Mouse (Mus musculus) yolk sac, embryonic 10.5 days (tissue): ENCODE measurements around the gene Erf.

Experiments
- DNase-seq: peaks from one replicate; pipeline ENCODE4 v3.0.0-alpha.2; 2017; ENCODE audit warnings: low spot score

Erf gene

GRCm38 (mm10) chr7:25238829-25239623 is 11.5 kb downstream of the Erf start:
- peak; percentile 88 for DNase-seq

DNA sequence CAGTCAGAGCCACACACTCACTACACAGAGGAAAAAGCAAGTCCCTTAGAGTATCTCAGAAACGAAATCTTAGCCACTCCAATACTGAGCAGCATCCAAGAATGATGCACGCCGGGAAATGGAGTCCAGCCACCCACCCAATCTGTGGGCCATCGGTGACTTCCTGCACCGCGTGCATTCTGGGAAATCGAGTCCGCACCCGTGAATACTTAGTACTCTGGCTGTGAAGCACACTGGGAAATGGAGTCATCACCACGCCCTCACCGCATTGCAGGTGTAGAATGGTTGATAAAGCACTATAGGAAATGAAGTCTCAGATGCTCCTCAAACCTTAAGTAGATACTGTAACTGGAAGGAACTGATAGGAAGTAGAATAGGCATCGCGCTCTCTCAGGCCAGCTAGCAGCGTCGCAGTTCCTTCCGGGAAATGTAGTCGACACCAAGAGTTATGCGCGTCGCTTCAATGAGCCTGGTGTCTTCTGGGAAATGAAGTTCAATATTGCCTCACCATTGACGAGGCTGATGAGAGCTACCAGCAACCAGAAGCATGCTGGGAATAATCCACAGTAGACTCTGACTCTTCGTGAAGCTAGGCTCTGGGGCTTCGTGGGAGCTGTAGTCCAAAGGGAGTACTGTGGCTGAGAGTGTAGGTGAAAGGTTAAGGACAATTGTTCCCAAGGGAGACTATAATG is 12.4 kb downstream of the Erf start:
- DNase-seq = peak; percentile 98

DNA sequence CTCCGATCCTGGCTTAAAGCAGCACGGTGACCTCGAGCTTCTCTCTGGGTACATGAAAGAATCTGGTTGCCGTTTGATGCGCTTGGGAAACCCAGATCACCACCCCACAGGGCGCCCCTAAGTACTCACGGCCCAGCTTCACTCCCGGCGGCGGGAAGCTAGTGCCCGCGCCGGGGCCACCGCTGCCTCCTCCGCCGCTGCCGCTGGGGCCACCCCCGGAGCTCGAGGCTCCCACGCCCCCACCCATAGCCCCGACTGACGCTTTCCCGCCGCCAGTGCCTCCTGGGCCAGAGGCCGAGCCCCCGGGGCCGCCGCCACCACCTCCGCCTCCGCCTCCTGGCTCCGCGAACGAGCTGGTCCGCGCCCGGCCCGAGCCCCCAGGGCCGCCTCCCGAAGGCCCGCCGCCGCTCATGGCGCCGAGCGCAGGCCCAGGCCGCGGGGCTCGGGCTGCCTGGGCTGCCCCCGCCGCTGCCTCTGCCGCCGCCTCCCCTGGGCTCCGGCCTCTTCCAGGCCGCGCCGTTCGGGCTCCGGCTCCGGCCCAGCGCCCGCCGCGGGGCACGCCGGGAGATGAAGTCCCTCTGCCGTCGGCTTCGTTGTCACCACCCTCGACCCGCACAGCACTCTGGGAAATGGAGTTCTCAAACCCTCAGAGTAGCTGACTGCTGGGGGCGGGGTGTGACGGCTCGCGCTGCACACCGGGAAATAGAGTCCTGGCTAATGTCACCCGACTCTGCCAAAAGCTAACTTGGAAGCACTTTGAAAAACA is 13.1 kb downstream of the Erf start, which contains the start of gene Gsk3a:
Gene Gsk3a, minus strand, starts transcription at position 603 of the 766 bp plus-strand sequence.
- peak; percentile 98 for DNase-seq

- no peak for DNase-seq
Observed at GRCm38 (mm10) chr7:25235526-25235925, 15.0 kb downstream of the Erf start.

DNA sequence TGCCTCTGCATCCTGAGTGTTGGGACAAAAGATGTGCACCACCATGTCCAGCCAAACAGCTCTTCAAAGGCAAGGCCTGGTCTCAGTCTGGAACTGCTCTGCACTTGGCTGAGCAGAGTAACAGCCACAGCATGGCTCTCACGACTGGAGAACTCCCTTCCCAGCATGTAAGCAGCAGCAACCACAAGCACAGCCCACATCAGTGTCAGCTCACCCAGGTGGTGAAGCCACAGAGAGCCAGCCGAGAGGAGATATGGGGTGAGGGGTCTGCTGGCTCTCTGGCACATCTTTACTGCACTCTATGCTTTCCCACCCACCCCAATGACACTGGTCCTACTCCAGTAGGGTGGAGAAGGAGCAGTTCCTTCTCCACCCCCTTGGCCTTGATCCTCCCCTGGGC is 17.5 kb downstream of the Erf start:
- DNase-seq = no peak

- DNase-seq = no peak
Observed at GRCm38 (mm10) chr7:25232101-25232648, 18.4 kb downstream of the Erf start.

DNA sequence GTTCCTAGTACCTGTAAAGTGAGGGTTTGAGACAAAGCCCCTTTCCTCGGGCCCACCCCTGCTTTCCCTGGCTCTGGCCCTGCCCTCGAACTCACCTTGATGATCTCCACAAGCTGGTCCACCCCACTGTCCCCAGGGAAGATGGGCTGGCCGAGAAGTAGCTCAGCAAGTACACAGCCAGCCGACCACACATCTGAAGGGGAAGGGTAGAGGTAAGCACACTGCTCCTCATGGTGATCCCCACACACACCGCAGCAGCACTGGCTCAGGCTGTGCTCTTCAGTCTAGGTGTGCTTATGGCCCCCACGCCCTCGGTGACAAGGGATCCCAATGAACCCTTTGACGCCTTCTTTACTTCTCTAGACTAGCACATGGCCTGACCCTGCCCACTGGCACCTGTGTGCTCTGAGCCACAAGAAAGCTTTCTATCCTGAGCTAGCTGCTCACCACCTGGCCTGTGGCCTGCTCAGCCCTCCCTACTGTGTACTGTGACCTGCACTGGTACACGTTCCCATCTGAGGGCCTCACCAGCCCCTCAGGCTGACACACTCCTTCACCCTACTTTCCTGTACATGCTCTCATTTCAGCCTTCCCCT is 19.8 kb downstream of the Erf start:
- no peak for DNase-seq

DNA sequence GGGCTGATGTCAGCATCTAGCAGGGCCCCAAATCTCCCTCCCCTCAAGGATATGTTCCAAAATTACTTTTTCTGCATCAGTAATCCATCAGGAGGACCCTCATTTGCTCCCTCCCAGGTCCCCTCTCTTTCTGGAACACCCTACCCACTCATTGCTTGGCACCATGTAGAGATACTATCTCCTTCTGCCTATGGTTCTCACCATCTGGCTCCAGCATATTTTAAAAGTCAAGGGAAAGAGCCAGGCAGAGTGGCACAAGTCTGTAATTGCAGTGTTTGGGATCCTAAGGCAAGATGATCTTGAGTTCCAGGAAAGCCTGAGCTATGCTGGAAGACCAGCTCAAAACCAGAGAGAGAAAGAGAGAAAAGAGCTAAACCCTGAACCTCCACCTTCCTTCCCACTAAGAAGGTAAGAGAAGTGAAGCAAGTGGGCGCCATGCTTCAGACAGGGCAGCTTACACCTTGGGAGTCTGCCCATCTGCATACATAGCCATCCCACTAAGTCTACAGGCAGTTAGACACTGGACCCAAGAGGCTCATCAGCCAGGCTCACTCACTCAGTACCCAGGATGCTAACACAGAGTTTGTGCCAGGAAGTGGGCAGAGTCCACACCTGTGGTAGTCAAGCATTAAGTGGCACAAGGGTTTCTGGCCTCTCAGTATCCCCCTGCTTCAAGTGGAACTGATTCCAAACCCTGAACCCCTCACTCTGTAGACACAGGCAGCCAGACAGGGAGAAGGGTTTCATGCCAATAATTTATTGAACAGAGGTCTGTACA is 22.8 kb downstream of the Erf start:
- no peak for DNase-seq

- no peak for DNase-seq
Observed at GRCm38 (mm10) chr7:25222275-25222967, 28.1 kb downstream of the Erf start.

DNA sequence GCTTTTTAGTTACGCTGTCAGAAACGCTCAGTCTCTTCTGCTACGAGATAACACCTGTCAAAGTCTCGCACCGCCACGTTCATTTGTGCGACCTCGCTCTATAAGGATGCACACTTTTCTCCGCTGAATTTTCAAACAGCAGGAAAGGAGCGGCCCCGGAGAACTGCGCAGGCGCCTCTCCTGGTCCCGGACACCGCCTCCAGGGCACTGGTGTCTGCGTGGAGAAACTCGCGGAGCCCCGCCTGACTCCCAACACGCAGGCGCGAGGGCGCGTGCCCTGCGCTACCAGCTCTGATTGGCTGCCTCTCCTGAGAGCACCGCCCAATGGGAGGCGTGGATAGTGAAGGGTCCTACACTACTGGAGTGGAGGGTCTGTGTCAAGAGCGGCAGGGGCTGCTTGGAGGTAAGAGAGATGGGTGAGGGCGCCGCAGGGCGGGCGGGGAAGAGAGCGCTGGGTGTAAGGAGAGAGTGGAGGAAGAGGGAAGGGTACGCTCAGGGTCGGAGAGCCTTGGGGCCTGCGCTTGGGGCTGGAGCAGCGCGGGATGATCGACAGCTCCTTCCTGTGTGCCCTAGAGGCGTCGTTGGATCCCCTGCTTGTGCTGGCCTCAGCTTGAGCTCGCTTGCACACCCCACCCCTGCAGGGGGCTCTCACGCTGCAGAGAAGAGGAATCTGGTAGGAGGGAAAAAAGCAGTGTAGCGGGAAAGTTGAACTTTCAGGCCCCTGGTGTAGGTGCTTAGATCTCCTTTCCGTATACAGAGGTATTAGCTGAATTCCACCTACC is 29.3 kb downstream of the Erf start, which contains the start of gene Zfp526:
Gene Zfp526, plus strand, starts transcription at position 324 of the 782 bp plus-strand sequence.
- peak; percentile 98 for DNase-seq

- DNase-seq = peak; percentile 69
Observed at GRCm38 (mm10) chr7:25220457-25221101, 30.0 kb downstream of the Erf start, which contains the start of gene Dedd2. TSS of gene Dedd2 (minus strand) at chr7:25220615.

DNA sequence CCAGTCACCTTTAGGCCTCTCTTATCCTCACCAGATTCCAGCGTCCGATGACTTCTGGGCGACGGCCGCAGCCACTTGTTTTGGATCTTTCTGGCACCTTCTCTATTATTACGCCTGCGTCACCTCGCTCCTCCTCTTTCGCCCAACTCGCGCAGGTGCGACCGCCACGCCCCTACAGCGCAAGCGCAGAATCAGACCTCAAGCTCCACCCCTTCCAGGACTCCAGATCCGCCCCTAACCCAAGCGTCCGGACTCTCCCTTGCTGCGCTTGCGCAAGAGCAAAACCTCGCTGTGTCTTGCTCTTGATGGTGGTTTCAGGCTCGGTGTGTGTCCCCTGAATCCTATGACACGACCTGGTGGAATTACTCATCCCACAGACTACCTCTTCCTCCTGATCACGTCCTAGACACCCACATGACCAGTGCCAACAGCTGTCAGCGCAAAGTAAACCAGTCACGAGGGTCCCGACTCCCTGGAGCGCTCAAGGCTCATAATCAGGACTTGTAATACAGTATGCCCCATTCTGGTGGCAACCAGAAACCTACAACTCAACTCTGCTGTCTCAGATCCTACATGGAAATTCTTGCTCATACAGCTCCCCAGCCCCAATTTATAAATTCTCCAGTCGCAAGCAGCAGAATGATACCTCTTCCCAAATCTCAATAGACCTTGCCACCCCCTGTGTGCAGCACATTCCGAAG is 30.7 kb downstream of the Erf start:
- peak; percentile 96 for DNase-seq

DNA sequence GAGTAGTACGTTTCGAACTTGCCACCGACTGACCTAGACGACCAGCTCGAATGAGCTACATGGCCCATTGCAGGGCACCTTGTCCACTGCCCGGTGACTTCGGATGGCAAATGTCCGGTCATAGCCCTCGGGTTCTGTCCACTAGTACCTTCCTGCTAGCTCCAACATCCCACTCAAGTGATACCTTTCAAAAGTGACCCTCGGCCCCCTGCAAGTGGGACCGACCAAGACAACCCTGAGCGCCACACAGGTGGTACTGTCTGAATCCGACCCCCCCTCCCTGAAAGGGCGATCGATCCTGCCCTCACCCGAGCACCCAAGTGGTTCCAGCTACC is 31.2 kb downstream of the Erf start:
- no peak for DNase-seq

DNA sequence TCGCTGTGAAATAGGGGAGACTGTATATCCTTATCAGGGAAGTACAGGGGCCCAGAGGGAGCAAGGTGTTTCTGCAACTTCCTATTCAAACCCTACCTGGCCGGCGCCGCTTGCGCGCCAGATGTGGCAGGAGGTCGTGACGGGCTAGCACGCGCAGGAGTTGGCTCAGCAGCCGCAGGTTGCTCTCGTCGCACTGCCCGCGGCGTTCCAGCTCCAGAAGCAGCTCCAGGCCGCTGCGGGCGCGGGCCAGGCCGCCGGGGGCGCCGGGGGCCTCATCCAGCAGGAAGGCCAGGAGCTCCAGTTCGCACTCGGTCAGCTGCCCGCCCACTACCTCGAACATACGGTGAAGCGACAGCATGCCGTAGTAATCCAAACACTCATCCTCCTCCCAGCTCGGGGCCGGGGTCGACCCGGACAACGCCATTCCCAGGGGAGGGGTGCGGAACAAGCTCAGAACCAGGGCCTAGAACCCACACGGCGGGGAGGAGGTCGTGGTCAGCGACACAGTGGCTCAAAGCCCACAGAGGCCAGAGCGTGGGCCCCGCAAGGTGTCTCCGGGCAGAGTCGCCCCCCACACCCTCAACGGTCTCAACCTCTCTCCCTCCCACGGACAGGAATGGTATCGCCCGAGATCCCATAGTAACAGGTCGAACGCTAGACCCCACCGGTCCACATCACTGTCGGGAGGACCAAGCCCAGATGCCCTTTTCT is 31.7 kb downstream of the Erf start:
- peak; percentile 85 for DNase-seq

DNA sequence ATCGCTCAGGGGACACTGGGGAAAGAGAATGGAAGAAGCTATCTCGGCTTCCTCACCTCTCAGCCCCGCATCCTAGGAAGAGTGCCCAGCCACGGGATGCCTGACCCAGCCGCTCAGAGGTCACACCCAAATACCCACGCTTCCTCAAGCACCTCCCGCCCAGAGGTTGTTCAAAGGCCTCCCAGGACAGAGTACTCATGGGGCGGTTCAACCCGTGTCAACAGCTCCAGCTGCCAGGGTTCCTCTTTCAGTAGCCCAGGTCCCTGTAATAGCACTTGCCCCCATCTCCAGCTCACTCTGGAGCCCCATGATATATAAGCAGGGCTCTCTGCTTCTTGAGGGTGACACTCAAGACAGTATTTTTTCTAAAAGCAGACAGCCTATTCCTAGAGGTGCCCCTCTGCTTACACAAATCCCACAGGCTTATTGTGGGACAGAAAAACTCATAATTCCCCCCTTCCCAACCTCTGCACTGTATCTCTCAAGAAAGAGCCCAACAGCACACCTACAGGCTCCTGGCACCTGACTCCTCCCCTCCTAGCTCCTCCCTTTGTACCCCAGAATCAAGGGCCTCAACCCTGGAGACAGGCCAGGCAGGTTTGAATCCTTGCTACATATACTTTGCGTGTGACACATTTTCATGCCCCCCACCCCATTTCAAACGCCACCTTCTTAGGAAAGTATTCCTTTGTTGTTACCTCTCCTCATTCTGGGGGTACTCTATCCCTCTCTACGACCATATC is 32.7 kb downstream of the Erf start:
- DNase-seq = no peak

GRCm38 (mm10) chr7:25214172-25214571 is 36.4 kb downstream of the Erf start:
- DNase-seq = no peak

GRCm38 (mm10) chr7:25213099-25213498 is 37.5 kb downstream of the Erf start:
- DNase-seq = no peak
